Mouse (Mus musculus) layer of hippocampus, adult 18-20 months (tissue): ENCODE measurements at regions not wholly inside any gene's neighbourhood (a gene's known extent, or its start where the extent isn't known, plus 50 kb on each side); places are given as distances from the start of the nearest gene placed in this dataset.

Experiments
- DNase-seq, 2 experiments: peaks; one replicate each; pipeline ENCODE4 v3.0.0; 2022; ENCODE audit warnings: low spot score in 2 of 2

GRCm38 (mm10) chr9:112771981-112772380, 536.2 kb upstream of the Arpp21 start:
- peak in 1 of 2 experiments; percentile 26 for DNase-seq

- peak; percentile 13 to 62 for DNase-seq
Measured at GRCm38 (mm10) chr9:112744616-112745015, 508.9 kb upstream of the Arpp21 start.

GRCm38 (mm10) chr9:112743871-112744590, 508.3 kb upstream of the Arpp21 start:
- DNase-seq: no peak

GRCm38 (mm10) chr9:112735761-112736160, 500.0 kb upstream of the Arpp21 start:
- DNase-seq: no peak

- DNase-seq: no peak
Measured at GRCm38 (mm10) chr9:112725523-112725922, 489.8 kb upstream of the Arpp21 start.

GRCm38 (mm10) chr9:112725103-112725502, 489.4 kb upstream of the Arpp21 start:
- DNase-seq: no peak

- no peak for DNase-seq
Measured at GRCm38 (mm10) chr9:112723346-112723745, 487.6 kb upstream of the Arpp21 start.

GRCm38 (mm10) chr9:112722501-112722900, 486.8 kb upstream of the Arpp21 start:
- DNase-seq: no peak

GRCm38 (mm10) chr9:112715197-112715762, 479.5 kb upstream of the Arpp21 start:
- no peak for DNase-seq

- DNase-seq: no peak
Measured at GRCm38 (mm10) chr9:112678866-112679265, 443.1 kb upstream of the Arpp21 start.

- DNase-seq: no peak
Measured at GRCm38 (mm10) chr9:112675232-112675631, 439.5 kb upstream of the Arpp21 start.
